Mouse (Mus musculus): ENCODE results near the gene D930007J09Rik. TPM values are rescaled to one million over a fixed set of nuclear protein-coding genes. Genes with fewer than 3 reads are reported as not detected.

The D930007J09Rik gene
- polyA plus RNA-seq, 1 experiment, result not detected

DNA sequence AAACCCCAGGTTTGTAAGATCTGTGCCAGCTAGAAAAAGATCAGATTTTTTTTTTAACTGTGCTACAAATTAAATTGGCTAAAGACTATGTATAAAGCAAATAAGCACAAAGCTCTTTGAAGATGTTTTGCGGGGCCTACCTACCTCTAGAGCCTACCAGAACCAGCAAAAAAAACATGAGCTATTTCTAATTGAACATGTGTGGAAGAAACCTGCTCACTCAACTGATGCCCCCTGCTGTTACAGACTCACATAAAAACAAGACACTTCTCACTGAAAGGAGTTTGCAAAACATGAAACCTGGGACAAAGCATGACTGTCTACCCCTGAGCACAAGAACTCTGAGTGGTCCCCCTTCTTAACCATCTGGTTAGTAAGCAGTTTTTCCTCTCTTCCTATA, 5.6 kb downstream of the D930007J09Rik start:
- H3K27me3 ChIP-seq (replicated peaks), result no peaks in the 10 kb centered on the region
- peaks cover 19% of the 10 kb centered on the region for H3K4me1 ChIP-seq
- TF ChIP-seq FLI1 (IDR thresholded peaks at IDR 0.05; ENCODE audit: low read length) (no peak), GATA1 (IDR thresholded peaks at IDR 0.05; ENCODE audit: borderline replicate concordance, low read length) (no peak)
- H3K4me3 ChIP-seq (replicated peaks), result no peak overlapping the region
- H3K9me3 ChIP-seq, result no peaks in the 10 kb centered on the region
- no peaks in the 10 kb centered on the region for H3K36me3 ChIP-seq (replicated peaks; ENCODE audit: low read length)

DNA sequence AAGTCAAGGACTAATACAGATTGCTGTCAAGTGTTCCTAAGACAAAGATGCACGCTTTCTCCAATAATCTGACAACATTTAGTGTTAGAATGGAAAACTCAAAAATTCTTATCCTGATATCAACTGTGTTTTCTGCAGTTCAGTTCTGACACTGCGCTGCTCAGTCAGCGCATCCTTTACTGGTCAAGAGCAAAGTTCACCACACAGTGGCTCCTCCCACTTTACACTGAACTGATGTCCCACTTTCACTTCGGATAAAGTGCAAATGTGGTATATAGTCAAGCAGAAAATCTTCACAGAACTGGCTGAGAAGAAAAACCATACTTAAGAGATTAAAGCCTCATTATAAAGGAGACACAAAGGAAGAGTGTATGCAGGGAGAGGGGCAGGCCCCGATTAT, 7.5 kb downstream of the D930007J09Rik start:
- H3K4me1 ChIP-seq, result peaks cover 10% of the 10 kb centered on the region
- TF ChIP-seq FLI1 (IDR thresholded peaks at IDR 0.05; ENCODE audit: low read length) (no peak), GATA1 (IDR thresholded peaks at IDR 0.05; ENCODE audit: borderline replicate concordance, low read length) (no peak)

DNA sequence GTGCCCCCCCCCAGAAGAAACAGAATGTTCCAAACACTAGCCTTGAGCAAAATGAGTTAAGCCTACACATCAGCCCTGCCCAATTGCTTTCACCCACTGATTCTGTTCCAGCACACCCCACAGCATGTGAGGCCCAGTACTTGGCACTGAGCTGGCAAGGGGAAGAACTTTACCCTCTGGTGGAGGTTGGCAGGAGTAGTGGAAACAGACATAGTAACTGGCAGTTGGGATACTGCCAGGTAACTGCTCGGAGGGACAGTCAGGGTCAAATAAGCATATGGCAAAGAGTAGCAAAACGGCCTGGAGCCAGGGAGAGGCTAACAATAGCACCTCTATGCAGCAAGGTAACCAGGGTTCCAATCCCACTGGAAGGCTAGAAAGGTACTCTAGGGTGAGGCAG, 8.0 kb downstream of the D930007J09Rik start:
- Histone ChIP-seq H3K4me3 (replicated peaks) (no peak overlapping the region), H3K36me3 (replicated peaks; ENCODE audit: low read length) (no peaks in the 10 kb centered on the region)

More for the DNA sequence above, 7.5 kb downstream of the D930007J09Rik start:
- Histone ChIP-seq H3K4me3 (replicated peaks) (no peak overlapping the region), H3K36me3 (replicated peaks; ENCODE audit: low read length) (no peaks in the 10 kb centered on the region), H3K27me3 (replicated peaks) (no peaks in the 10 kb centered on the region), H3K9me3 (no peaks in the 10 kb centered on the region)

DNA sequence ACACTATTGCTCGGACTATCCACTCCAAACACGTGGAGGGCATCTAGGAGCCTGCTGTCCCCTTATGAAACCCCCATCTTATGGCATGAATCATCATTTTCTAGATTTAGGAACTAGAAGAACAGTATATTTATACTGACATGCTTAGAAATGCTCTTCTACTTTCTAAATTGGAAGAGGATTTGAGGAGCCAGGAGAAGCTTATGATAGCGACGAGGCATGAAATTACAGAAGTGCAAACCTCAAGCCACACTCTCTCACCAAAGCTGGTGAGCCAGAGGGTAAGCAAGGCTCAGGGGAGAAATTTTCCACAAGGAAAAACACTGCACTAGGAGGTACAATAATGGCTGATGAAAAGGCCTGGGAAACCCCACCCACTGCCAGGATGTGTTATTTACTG, 12.9 kb downstream of the D930007J09Rik start:
- TF ChIP-seq GATA1 (IDR thresholded peaks at IDR 0.05; ENCODE audit: borderline replicate concordance, low read length) (no peak), FLI1 (IDR thresholded peaks at IDR 0.05; ENCODE audit: low read length) (no peak)
- H3K36me3 ChIP-seq (replicated peaks; ENCODE audit: low read length), result no peaks in the 10 kb centered on the region

More for the DNA sequence above, 8.0 kb downstream of the D930007J09Rik start:
- Histone ChIP-seq H3K4me1 (peaks cover 7% of the 10 kb centered on the region; the same call in 1 of the 2 replicates), H3K9me3 (no peaks in the 10 kb centered on the region), H3K27me3 (replicated peaks) (no peaks in the 10 kb centered on the region)
- no peak for TF ChIP-seq FLI1 (IDR thresholded peaks at IDR 0.05; ENCODE audit: low read length)
- TF ChIP-seq GATA1 (IDR thresholded peaks at IDR 0.05; ENCODE audit: borderline replicate concordance, low read length), result no peak

DNA sequence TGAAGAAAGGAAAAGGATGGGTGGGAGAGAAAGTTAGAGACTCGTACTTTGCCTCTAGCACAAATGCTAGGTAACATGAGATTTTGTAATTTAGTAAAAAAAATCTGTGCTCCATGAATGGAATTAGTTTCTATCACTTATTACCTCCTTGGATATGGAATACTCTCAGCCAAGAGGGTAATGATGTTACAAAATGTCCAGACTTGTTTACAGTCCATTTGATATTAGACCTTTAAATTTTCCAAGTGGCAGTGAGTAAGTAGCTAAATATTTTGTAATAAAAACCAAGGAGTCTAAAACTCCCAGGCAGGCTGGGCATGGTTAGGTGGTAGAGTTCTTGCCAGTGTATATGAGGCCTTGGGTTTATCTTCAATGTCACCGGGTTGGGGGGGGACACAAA, 15.1 kb downstream of the D930007J09Rik start:
- H3K27me3 ChIP-seq (replicated peaks), result peaks cover 2% of the 10 kb centered on the region
- H3K36me3 ChIP-seq (replicated peaks; ENCODE audit: low read length), result no peaks in the 10 kb centered on the region
- H3K9me3 ChIP-seq, result no peaks in the 10 kb centered on the region
- TF ChIP-seq GATA1 (IDR thresholded peaks at IDR 0.05; ENCODE audit: borderline replicate concordance, low read length) (no peak), FLI1 (IDR thresholded peaks at IDR 0.05; ENCODE audit: low read length) (no peak)
- H3K4me3 ChIP-seq (replicated peaks), result no peak overlapping the region
- H3K4me1 ChIP-seq, result 0 out of 2 replicates have a peak, but pooled peaks cover 4% of the 10 kb centered on the region

More for the DNA sequence above, 12.9 kb downstream of the D930007J09Rik start:
- H3K9me3 ChIP-seq, result no peaks in the 10 kb centered on the region
- H3K4me3 ChIP-seq (replicated peaks), result no peak overlapping the region
- H3K4me1 ChIP-seq, result 0 out of 2 replicates have a peak, but pooled peaks cover 4% of the 10 kb centered on the region
- peaks cover 2% of the 10 kb centered on the region for H3K27me3 ChIP-seq (replicated peaks)

DNA sequence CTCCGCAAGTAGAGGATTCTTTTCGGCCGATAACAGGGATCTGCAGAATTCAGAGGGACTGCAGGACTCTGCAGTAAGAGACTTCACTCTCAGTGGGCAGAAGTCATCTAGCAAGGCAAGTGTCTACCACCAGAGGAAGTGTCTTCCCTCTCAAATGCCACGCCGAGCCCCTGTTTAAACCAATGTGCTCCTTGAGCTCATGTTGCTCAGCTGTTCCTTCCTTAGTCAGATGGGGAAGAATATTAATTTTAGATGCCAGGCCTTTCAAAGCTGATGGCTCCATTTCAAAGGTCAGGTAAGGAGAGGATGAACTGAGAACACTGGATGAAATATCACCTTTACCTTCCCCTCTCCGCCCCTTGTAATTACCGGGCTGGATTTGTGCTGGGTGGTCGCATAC, 18.8 kb downstream of the D930007J09Rik start, which contains the start of gene Mylk4:
Gene Mylk4, minus strand, starts transcription at position 139 of the 400 bp plus-strand sequence.
- TF ChIP-seq FLI1 (IDR thresholded peaks at IDR 0.05; ENCODE audit: low read length) (no peak), GATA1 (IDR thresholded peaks at IDR 0.05; ENCODE audit: borderline replicate concordance, low read length) (no peak)
- Histone ChIP-seq H3K4me1 (0 out of 2 replicates have a peak, but pooled peaks cover 4% of the 10 kb centered on the region), H3K4me3 (replicated peaks) (no peak within 1 kb of the TSS), H3K9me3 (no peaks in the 10 kb centered on the region), H3K36me3 (replicated peaks; ENCODE audit: low read length) (no peaks in the 10 kb centered on the region), H3K27me3 (replicated peaks) (peaks cover 4% of the 10 kb centered on the region)

DNA sequence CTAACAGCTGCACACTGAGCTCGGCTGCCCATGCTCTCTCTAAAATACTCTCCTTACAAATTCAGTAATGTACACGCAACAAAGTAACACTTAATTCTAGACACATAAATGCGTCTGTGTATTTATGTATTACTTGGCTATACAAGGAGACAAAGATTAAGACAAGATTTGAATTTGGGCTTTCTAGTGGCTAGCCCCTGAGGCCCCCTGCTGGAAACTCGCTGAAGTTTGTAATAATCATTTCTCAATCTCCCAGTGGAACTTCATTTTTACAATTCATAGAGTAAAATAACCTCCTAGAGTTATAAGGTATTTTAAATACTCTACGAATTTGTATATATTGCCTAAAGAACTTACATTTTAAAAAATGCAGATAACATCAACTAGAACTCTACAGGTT, 19.6 kb downstream of the D930007J09Rik start:
- TF ChIP-seq FLI1 (IDR thresholded peaks at IDR 0.05; ENCODE audit: low read length) (no peak), GATA1 (IDR thresholded peaks at IDR 0.05; ENCODE audit: borderline replicate concordance, low read length) (no peak)

DNA sequence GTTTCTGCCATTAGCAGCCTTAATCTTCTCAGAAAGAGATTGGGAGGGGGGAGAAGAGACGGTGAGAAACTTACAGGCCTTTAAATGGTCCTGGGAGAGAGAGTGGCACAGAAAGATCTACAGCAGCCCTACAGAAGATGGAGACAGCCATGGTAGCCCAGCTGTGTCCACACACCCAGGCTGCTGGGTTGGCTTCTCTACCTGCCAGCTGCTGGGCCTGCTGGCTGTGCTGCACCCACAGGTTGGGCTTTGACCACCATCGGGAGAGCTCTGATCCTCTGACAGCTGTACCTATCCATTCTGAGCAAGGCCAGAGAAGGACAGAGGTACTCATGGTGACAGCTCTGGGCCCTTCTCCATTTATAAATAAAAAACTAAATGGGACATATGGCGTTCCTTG, 23.8 kb downstream of the D930007J09Rik start:
- TF ChIP-seq FLI1 (IDR thresholded peaks at IDR 0.05; ENCODE audit: low read length) (no peak), GATA1 (IDR thresholded peaks at IDR 0.05; ENCODE audit: borderline replicate concordance, low read length) (no peak)
- H3K9me3 ChIP-seq, result no peaks in the 10 kb centered on the region
- no peaks in the 10 kb centered on the region for H3K4me1 ChIP-seq
- no peaks in the 10 kb centered on the region for H3K36me3 ChIP-seq (replicated peaks; ENCODE audit: low read length)
- H3K4me3 ChIP-seq (replicated peaks), result no peak overlapping the region
- peaks cover 11% of the 10 kb centered on the region for H3K27me3 ChIP-seq (replicated peaks)

More for the DNA sequence above, 19.6 kb downstream of the D930007J09Rik start:
- Histone ChIP-seq H3K4me3 (replicated peaks) (no peak overlapping the region), H3K4me1 (0 out of 2 replicates have a peak, but pooled peaks cover 4% of the 10 kb centered on the region), H3K27me3 (replicated peaks) (peaks cover 4% of the 10 kb centered on the region), H3K9me3 (no peaks in the 10 kb centered on the region), H3K36me3 (replicated peaks; ENCODE audit: low read length) (no peaks in the 10 kb centered on the region)

DNA sequence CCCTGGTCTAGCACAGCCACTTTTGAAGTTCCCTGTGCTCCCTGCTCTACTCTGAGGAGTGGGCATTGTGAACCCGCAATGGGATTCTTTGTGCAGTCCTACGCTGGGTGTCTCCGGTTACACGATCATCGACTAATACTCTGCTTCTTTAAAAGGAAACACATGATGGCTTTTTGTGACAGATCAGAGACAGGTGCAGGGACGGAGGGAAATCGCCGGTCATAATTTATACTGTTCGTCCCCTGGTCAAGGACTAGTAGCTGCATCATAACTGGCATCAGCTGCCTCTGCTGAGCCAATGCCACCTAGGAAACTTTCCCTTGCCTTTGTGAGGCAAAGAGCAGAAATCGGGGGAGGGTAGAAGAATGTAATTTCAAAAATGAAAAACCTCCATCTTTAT, 26.3 kb downstream of the D930007J09Rik start:
- H3K27me3 ChIP-seq (replicated peaks), result peaks cover 13% of the 10 kb centered on the region
- no peaks in the 10 kb centered on the region for H3K36me3 ChIP-seq (replicated peaks; ENCODE audit: low read length)
- no peaks in the 10 kb centered on the region for H3K9me3 ChIP-seq
- TF ChIP-seq FLI1 (IDR thresholded peaks at IDR 0.05; ENCODE audit: low read length), result no peak
- TF ChIP-seq GATA1 (IDR thresholded peaks at IDR 0.05; ENCODE audit: borderline replicate concordance, low read length), result no peak
- H3K4me3 ChIP-seq (replicated peaks), result no peak overlapping the region
- H3K4me1 ChIP-seq, result no peaks in the 10 kb centered on the region

DNA sequence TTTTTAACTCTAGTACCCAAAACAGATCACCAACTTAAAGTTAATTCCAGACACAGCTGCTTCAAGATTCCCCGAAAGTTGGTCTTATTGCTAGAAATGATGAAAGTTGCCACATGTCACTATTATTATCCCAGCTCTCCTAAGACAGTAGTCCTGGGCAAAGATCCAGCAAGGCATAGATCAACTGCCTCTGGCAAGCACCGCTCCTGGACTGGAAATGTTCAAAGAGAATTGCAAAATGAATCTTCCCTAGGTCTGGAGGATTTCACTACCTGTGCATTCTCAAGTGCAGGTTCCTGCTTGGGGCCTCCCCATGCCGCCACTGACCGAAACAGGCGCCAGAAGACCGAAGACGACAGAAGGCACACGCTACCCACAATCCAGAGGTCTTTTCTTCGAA, 26.8 kb downstream of the D930007J09Rik start:
- no peak for TF ChIP-seq FLI1 (IDR thresholded peaks at IDR 0.05; ENCODE audit: low read length)
- TF ChIP-seq GATA1 (IDR thresholded peaks at IDR 0.05; ENCODE audit: borderline replicate concordance, low read length), result no peak
- peaks cover 13% of the 10 kb centered on the region for H3K27me3 ChIP-seq (replicated peaks)
- H3K36me3 ChIP-seq (replicated peaks; ENCODE audit: low read length), result no peaks in the 10 kb centered on the region
- no peaks in the 10 kb centered on the region for H3K9me3 ChIP-seq
- no peaks in the 10 kb centered on the region for H3K4me1 ChIP-seq
- no peak overlapping the region for H3K4me3 ChIP-seq (replicated peaks)

Data from megakaryocyte, embryonic 14.5 days (primary cell).